Mouse (Mus musculus) neural tube, embryonic 11.5 days (tissue): ENCODE measurements at regions not wholly inside any gene's neighbourhood (a gene's known extent, or its start where the extent isn't known, plus 50 kb on each side); places are given as distances from the start of the nearest gene placed in this dataset.

ENCODE experiments used
- ATAC-seq: fragments of 200-750 bp; cut with Nextera tagmentation; 2 replicates; pipeline ENCODE4 v1.8.0; 2017; ENCODE audit warnings: moderate number of reproducible peaks, mild to moderate bottlenecking, moderate TSS enrichment, moderate library complexity; ENCODE audit not compliant: insufficient read depth, low FRiP score, low TSS enrichment
- DNase-seq: peaks from one replicate; pipeline ENCODE4 v3.0.0-alpha.2; 2015; ENCODE audit warnings: low spot score
- H3K27ac ChIP-seq: fragments of 300-500 bp; sonication (generic); 2 replicates; pipeline ENCODE4 v1.5.1; 2014; ENCODE audit warnings: low read depth, mild to moderate bottlenecking, low read length
- H3K27me3 ChIP-seq: fragments of 300-500 bp; sonication (generic); 2 replicates; pipeline ENCODE4 v1.6.1; 2014; ENCODE audit warnings: mild to moderate bottlenecking, low read length, mixed read lengths; ENCODE audit not compliant: control insufficient read depth, insufficient read depth
- H3K36me3 ChIP-seq: fragments of 300-500 bp; sonication (generic); 2 replicates; pipeline ENCODE4 v1.6.1; 2014; ENCODE audit warnings: mild to moderate bottlenecking, low read length, moderate library complexity, mixed read lengths; ENCODE audit not compliant: control insufficient read depth, insufficient read depth
- H3K4me1 ChIP-seq: fragments of 300-500 bp; sonication (generic); 2 replicates; pipeline ENCODE4 v1.6.1; 2014; ENCODE audit warnings: low read length, mixed read lengths; ENCODE audit not compliant: control insufficient read depth, insufficient read depth
- H3K4me2 ChIP-seq: fragments of 300-500 bp; sonication (generic); 2 replicates; pipeline ENCODE4 v1.6.1; 2014; ENCODE audit warnings: low read depth, mild to moderate bottlenecking, moderate library complexity
- H3K4me3 ChIP-seq: fragments of 300-500 bp; sonication (generic); 2 replicates; pipeline ENCODE4 v1.5.1; 2014; ENCODE audit warnings: low read depth, low read length
- H3K9ac ChIP-seq: fragments of 300-500 bp; sonication (generic); 2 replicates; pipeline ENCODE4 v1.6.1; 2014; ENCODE audit warnings: mild to moderate bottlenecking, low read length
- H3K9me3 ChIP-seq: fragments of 300-500 bp; sonication (generic); 2 replicates; pipeline ENCODE4 v1.6.1; 2016; ENCODE audit warnings: low read length; ENCODE audit not compliant: control insufficient read depth
- WGBS: fragments of 180-500 bp; shearing (Covaris S2); extraction: QIAGEN DNeasy Blood & Tissue Kit; methylation state at CpG from one replicate; pipeline ENCODE4 v1.1.7; 2014; 5-methylcytosine and 5-hydroxymethylcytosine counted together

- Histone ChIP-seq H3K27me3 (no peaks in the 10 kb centered on the region), H3K4me3 (no peak overlapping the region), H3K36me3 (no peaks in the 10 kb centered on the region), H3K4me2 (no peak overlapping the region), H3K27ac (no peak overlapping the region), H3K9me3 (no peaks in the 10 kb centered on the region), H3K9ac (no peak overlapping the region), H3K4me1 (no peaks in the 10 kb centered on the region)
- DNase-seq = no peak
- no peak for ATAC-seq
- WGBS = 85% methylated on average over 4 of the region's 4 CpGs
These were observed 1004.2 kb upstream of the Ncam2 start for GRCm38 (mm10) chr16:80196302-80196701.

- DNase-seq = no peak
- Histone ChIP-seq H3K4me3 (no peak overlapping the region), H3K9ac (no peak overlapping the region), H3K36me3 (no peaks in the 10 kb centered on the region), H3K9me3 (no peaks in the 10 kb centered on the region), H3K4me2 (no peak overlapping the region), H3K27me3 (no peaks in the 10 kb centered on the region), H3K27ac (no peak overlapping the region), H3K4me1 (no peaks in the 10 kb centered on the region)
- WGBS = 89% methylated on average over 3 of the region's 3 CpGs
- ATAC-seq = no peak
These were observed 997.7 kb upstream of the Ncam2 start for GRCm38 (mm10) chr16:80202811-80203210.

GRCm38 (mm10) chr16:80212769-80213168, 987.7 kb upstream of the Ncam2 start:
- Histone ChIP-seq H3K36me3 (no peaks in the 10 kb centered on the region), H3K4me1 (no peaks in the 10 kb centered on the region), H3K4me2 (no peak overlapping the region), H3K4me3 (no peak overlapping the region), H3K9ac (no peak overlapping the region), H3K9me3 (no peaks in the 10 kb centered on the region), H3K27me3 (no peaks in the 10 kb centered on the region), H3K27ac (no peak overlapping the region)
- ATAC-seq (no peak), DNase-seq (no peak)

GRCm38 (mm10) chr16:80255441-80255840, 945.1 kb upstream of the Ncam2 start:
- Histone ChIP-seq H3K4me3 (no peak overlapping the region), H3K9ac (no peak overlapping the region), H3K27me3 (no peaks in the 10 kb centered on the region), H3K4me1 (no peaks in the 10 kb centered on the region), H3K36me3 (no peaks in the 10 kb centered on the region), H3K27ac (no peak overlapping the region), H3K9me3 (no peaks in the 10 kb centered on the region), H3K4me2 (no peak overlapping the region)
- no peak for DNase-seq
- ATAC-seq = no peak

- ATAC-seq (peak; percentile 61; the same call in 1 of the 2 replicates), DNase-seq (no peak)
- Histone ChIP-seq H3K9ac (no peak overlapping the region), H3K4me3 (no peak overlapping the region), H3K36me3 (no peaks in the 10 kb centered on the region), H3K27ac (no peak overlapping the region), H3K27me3 (no peaks in the 10 kb centered on the region), H3K9me3 (no peaks in the 10 kb centered on the region), H3K4me1 (no peaks in the 10 kb centered on the region), H3K4me2 (no peak overlapping the region)
- WGBS = 67% methylated on average over 5 of the region's 5 CpGs
These were observed 934.3 kb upstream of the Ncam2 start for GRCm38 (mm10) chr16:80266151-80266617.

DNA sequence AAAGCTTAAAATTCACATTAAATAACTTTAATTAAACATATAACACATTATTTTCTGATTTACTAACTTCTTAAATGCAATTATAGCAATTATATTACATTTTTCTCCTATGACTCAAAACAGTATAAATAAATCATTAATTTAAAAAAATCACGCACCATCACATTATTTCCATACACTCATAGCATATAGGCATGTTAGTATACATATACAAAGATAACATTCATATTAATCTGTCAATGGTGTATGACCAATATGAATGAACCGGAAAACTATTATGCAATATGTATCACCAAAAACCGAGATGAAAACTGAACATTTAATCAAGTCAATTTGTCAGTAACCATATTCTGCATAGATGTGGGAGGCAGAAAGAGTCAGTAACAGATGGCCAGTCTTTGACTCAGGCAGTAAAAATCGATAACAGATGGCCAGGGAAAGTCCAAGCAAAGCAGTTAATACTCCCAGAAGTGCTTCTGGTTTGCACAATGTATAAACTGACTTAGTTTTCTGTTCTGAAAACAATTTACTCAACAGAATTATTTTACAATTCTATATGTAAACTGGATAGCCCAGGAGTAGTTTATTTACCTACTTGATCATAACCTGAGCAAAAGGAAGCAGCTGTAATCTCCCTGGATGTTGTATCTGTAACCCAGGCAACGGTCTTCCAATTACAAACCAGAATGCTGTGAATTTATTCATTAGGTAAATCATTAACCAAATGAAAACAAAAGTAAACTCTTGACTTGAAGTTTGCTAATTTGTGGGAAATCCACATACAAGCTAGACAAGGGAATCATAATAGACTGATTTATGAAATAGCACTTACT, 928.0 kb upstream of the Ncam2 start:
- H3K4me2 ChIP-seq = no peak overlapping the region
- no peak overlapping the region for H3K4me3 ChIP-seq
- DNase-seq = no peak
- H3K27me3 ChIP-seq = no peaks in the 10 kb centered on the region
- H3K27ac ChIP-seq = no peak overlapping the region
- H3K36me3 ChIP-seq = no peaks in the 10 kb centered on the region
- peak; percentile 61 for ATAC-seq
- no peaks in the 10 kb centered on the region for H3K9me3 ChIP-seq
- WGBS = 71% methylated on average over 5 of the region's 5 CpGs
- no peak overlapping the region for H3K9ac ChIP-seq
- H3K4me1 ChIP-seq = no peaks in the 10 kb centered on the region
